Mouse (Mus musculus): Measurements from ENCODE around the gene Kdf1.

Kdf1 gene

GRCm38 (mm10) chr4:133553448-133554330, 34.9 kb downstream of the Kdf1 start:
- DNase-seq (ENCODE audit: low spot score in 2 of 2) = no peak

GRCm38 (mm10) chr4:133557041-133557717, 38.4 kb downstream of the Kdf1 start:
- DNase-seq (ENCODE audit: low spot score in 2 of 2) = no peak

- no peak for DNase-seq (ENCODE audit: low spot score in 2 of 2)
These were observed 41.1 kb downstream of the Kdf1 start for GRCm38 (mm10) chr4:133559846-133560245.

GRCm38 (mm10) chr4:133561622-133562021, 42.9 kb downstream of the Kdf1 start:
- DNase-seq (ENCODE audit: low spot score in 2 of 2) = no peak

GRCm38 (mm10) chr4:133563123-133563571, 44.4 kb downstream of the Kdf1 start:
- DNase-seq (ENCODE audit: low spot score in 2 of 2) = no peak

GRCm38 (mm10) chr4:133567251-133567650, 48.5 kb downstream of the Kdf1 start:
- DNase-seq (ENCODE audit: low spot score in 2 of 2) = no peak

- DNase-seq (ENCODE audit: low spot score in 2 of 2) = no peak
These were observed 50.7 kb downstream of the Kdf1 start for GRCm38 (mm10) chr4:133569291-133570065.

GRCm38 (mm10) chr4:133570066-133570466, 51.3 kb downstream of the Kdf1 start:
- no peak for DNase-seq (ENCODE audit: low spot score in 2 of 2)

GRCm38 (mm10) chr4:133574070-133574842, 55.5 kb downstream of the Kdf1 start, which contains the start of gene Gpatch3:
Gene Gpatch3, plus strand, starts transcription at chr4:133574745.
- DNase-seq (ENCODE audit: low spot score in 2 of 2) = peak; percentile 93 to 95

- DNase-seq (ENCODE audit: low spot score in 2 of 2) = no peak
These were observed 56.1 kb downstream of the Kdf1 start for GRCm38 (mm10) chr4:133574843-133575202.

- DNase-seq (ENCODE audit: low spot score in 2 of 2) = no peak
These were observed 59.2 kb downstream of the Kdf1 start for GRCm38 (mm10) chr4:133577983-133578382.
